Mouse (Mus musculus): ENCODE data around the gene Scaf8.
"Not testable (repeated sequence)": the region's sequence is repeated elsewhere in the genome, so short reads cannot be mapped to it uniquely, and the experiment has no call there.

Gene Scaf8

DNA sequence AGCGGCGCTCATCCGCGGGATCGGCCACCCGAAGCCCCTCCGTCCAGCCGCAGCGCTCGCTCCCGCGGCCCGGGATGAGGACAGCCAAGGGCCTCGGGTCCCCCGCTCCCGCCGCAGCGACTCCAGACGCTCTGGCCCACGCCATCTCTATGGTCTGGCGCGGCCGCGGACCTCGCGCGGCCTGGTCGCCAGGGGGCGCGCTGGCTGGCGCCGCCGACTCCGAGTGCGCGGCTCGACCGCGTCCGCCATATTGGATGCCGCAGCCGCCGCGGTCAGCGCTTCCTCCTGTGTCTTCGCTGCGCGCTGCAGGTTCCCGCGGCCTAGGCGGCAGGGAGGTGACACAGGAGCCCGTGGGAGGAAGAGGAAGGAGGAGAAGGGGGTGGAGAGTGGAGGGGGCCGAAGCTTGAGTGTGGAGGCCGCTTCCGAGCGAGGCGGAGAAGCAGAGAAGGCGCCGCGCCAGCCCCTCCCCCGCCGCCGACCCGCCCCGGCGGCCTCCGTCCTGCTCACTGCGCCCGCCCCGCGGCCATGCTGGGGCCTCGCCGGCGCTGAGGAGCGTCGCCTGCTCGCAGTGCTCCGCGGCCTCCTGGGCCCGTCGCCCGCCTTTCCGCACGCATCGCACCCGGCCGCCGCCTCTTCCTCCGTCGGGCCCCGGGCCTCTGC lies at the start of gene Scaf8:
TSS of gene Scaf8 (plus strand) at position 253 of the 660 bp plus-strand sequence.
- peak; percentile 94 for DNase-seq (ENCODE audit: low read depth)

- no peak for DNase-seq (ENCODE audit: low read depth)
Measured at GRCm38 (mm10) chr17:3075166-3075872, 39.5 kb upstream of the Scaf8 start.

DNA sequence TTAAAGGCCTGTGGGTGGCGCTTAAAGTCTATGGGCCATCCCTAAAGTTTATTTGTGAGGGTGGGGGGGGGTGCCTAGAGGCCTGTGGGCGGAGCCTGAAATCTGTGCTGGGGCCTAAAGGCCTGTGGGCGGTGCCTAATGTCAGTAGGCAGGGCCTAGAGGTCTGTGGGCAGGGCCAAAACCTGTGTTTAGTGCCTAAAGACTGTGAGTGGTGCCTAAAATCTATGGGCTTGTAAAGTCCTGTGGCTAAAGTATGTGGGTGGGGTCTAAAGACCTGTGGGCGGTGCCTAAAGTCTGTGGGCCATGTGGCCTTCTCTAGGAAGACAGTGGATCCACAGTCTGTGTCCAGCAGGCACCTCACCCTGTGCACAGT lies 38.9 kb upstream of the Scaf8 start:
- no peak for DNase-seq (ENCODE audit: low read depth)

DNA sequence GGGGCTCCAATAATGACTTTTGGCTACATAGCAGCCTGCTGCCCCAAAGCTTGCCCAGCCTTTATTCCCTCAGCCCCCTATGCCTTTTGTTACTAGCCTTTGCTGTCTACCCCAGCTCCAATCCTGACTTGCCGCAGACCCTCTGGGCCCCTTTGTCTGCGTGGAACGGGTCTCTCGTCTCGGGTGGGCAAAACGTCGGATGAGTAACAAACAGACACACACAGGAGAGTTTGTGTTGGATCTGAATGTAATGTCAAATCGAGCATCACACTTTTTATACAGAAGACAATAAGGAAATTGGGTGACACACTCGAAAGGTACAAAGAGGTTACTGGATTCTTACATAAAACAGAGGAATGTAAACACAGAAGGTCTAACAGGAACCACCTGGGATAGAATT lies 36.8 kb upstream of the Scaf8 start:
- not testable (repeated sequence) for DNase-seq (ENCODE audit: low read depth)

GRCm38 (mm10) chr17:3080587-3081349 lies 34.0 kb upstream of the Scaf8 start:
- DNase-seq (ENCODE audit: low read depth), result not testable (repeated sequence)

GRCm38 (mm10) chr17:3081512-3082100 lies 33.2 kb upstream of the Scaf8 start:
- not testable (repeated sequence) for DNase-seq (ENCODE audit: low read depth)

- DNase-seq (ENCODE audit: low read depth), result peak; percentile 56
Measured at GRCm38 (mm10) chr17:3082125-3082755, 32.5 kb upstream of the Scaf8 start.

DNA sequence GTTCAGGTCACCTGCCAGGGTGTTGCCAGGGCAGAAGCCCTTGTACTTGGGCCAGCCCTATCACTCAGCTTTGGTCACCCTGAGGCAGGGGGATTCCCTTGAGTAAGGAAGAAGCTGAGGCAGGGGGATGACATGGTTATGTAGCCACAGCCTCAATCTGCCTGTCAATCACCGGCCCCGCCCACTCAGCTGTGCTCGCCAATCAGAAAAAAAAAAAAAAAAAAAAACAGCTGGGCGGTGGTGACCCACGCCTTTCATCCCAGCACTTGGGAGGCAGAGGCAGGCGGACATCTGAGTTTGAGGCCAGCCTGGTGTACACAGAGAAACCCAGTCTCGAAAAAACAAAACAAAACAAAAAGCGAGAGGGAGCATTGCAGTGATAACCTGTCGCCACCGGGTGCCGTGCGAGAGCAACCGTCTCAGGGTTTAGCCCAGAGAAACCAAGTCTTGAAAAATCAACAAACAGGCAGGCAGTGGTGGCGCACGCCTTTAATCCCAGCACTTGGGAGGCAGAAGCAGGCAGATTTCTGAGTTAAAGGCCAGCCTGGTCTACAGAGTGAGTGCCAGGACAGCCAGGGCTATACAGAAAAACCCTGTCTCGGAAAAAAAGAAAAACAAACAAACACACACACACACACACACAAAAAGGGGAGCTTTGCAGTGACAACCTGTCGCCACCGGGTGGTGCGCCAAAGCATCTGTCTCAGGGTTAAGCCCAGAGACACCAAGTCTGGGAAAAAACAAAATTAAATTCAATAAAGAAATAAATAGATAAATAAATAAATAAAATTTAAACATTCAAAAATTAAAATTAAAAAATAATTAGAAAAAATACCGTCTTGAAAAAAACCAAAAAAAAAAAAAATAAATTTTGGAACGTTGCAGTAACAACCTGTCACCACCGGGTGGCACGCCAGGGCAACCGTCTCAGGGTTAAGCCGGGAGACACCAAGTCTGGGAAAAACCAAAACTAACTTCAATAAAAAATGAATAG lies 31.7 kb upstream of the Scaf8 start:
- DNase-seq (ENCODE audit: low read depth), result peak; percentile 85

GRCm38 (mm10) chr17:3083886-3084550 lies 30.8 kb upstream of the Scaf8 start:
- DNase-seq (ENCODE audit: low read depth), result peak; percentile 94

GRCm38 (mm10) chr17:3084551-3084930 lies 30.2 kb upstream of the Scaf8 start:
- peak; percentile 85 for DNase-seq (ENCODE audit: low read depth)

DNA sequence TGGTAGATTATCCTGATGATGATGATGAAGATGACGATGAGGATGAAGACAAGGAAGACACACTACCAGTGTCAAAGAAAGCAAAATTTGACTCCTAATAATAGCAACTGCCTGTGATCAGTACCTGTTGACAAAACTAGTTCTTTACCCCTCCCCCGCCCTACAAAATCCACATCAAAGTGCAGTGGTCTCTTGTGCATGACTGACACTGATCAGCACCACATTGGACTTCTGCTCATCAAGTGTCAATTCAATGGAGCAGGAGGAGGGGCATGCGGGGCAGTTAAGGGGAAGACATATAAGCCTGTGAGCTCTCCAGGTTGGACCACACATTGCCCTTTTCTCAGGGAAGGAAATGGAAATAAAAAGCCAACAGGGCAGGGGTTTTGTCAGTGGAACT lies 29.6 kb upstream of the Scaf8 start:
- DNase-seq (ENCODE audit: low read depth), result peak; percentile 63

DNA sequence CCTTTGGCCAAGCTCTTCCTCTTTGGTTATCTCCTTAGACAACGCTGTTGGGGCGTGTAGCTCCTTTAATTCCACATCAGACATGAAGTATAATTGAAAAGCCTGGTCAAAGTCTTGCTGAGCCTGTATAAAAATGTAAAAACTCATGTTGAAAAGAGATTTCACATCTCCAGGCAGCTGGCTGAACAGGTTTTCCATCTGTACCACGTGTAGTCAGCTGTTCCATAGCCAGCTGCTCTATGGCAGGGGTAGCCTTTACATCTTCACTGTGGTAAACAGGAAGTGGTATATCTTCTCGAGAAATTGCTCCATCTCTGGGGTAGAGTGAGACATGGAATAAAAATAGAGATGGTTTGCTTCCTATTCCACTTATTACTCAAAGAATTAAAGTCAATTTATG lies 22.1 kb upstream of the Scaf8 start:
- peak; percentile 49 for DNase-seq (ENCODE audit: low read depth)

DNA sequence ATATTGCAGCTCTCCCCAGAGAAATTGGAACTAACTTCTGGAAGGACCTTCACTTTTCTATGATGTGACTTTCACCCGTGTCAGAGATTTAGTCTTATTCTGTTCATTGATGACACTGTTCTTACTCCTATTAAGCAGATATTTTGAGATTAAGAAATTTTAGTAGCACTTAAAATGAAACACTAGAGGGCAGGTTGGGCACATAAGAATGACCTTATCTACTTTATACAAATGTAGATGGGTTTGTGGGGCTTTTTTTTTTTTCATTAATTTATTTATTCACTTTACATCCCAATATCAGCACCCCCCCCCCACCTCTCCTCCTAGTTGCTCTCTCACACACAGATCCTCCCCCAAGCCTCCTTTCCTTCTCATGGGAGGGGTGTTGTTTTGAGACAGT lies 15.5 kb upstream of the Scaf8 start:
- not testable (repeated sequence) for DNase-seq (ENCODE audit: low read depth)

DNA sequence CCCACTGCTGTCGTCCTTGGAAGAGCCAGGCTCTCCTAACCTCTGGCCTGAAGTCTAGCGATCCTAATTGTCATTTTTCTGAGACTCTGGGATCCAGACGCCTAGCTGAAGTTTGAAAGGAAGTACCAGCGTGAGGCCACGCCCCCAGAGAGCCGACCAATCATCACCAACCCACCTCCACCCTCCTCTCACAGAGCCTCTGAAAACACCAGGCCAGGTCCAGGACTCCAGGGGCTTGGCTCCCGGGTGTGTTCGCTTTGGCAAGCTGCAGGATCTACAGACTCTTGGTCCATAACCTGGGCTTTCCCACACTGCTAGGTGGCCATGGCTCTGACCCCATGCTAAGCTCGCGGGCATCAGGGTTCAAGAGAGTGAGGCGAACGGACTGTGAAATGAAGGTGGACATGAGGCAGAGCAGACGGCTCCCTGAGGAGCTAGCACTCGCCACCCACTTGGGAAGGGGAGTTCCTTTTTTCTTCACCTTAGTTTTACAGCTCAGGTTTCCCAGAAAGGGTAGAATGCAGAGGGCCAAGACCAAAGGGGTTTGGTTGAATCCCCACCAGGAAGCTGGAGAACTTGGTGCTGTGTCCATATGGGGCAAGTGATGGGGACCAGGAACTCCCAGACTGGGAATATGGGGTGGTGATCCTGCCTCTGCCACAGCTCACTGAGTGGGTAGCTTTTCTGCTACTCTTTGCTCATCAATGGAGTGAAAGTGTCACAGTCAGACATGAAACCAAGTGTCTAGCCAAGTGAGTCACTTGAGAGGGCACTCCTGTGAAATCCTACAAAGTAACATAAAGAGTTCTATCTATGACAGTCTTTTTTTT lies 12.2 kb upstream of the Scaf8 start:
- DNase-seq (ENCODE audit: low read depth), result peak; percentile 85

DNA sequence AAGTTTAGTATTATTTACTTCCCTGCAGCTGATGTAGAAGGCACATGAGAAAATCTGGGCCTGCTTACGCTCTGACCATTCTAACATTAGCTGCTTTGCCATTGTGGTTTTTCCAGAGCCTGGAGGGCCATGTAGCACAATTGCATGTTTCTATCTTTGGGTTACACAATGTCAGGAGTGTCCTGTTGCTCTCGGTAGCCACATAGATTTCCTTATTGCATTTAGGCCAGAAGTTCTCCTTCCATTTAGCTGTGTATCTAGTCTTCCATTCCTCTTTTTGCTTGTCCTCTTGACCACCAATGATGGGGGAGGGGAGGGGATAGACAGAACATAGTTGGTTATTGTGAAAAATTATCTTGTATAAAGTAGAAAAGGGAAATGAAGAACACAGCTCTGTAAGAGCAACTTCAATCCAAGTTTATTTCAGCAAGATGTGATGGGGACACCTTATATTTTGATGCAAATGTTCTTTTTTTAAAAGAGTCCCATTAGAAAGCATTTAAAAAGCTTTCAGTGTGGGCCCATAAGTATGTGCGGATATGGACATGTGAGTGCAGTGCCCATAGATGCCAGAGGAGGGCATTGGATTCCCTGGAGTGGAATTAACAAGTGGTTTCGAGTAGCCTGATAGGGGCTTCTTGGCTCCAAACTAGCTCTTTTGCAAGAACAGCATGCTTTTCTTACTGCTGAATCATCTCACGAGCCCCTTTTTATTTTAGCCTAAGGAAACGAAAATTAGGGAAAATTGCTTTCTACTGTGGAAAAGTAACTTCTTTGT lies 10.4 kb upstream of the Scaf8 start:
- peak; percentile 36 for DNase-seq (ENCODE audit: low read depth)

DNA sequence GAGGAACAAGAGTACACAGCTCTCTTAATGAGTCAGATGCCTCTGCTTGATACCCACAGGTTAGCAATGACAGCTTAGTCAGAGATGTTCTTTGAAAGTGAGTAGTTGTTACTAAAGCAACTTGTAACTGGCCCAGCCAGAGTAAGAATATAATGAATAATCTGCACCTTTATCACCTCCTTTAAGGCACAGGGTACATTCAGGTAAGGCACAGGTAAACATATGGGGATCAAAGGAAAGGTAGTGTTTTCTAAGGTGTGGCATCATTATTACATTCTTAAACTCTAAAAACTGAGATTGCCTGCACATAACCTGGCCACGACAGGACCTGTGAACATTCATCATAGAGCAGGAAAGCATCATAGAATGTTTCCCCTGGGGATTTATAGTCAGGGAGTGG lies 9.8 kb upstream of the Scaf8 start:
- peak; percentile 42 for DNase-seq (ENCODE audit: low read depth)

DNA sequence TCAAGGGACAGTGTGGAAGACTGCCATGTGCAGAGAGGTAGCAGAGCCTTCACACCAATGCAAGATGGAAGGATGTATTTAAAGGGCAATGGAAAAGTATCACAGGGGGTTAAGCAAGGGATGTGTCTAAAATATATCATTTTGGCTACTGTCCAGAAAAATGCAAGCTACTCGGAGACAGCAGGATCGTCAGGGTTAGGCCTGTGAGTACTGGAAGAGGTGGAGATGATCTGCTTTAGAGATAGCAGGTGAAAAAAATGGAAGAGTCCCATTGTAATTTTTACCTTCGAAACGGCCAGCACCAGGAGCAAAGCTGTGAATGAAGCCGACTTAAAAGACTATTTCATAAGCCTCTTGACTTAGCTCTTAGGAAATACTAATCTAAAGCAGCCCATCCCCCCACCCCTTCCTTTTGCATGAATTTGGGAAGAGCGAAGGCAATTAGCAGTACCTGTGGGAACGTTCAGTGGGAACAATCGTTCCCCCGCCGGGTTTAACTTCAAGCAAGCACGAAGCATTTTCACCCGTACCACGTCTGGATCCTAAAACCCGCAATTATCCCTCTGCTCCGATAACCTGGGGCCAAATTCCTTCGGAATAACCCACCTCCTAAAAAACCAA lies 925 bp upstream of the Scaf8 start:
- DNase-seq (ENCODE audit: low read depth), result no peak

DNA sequence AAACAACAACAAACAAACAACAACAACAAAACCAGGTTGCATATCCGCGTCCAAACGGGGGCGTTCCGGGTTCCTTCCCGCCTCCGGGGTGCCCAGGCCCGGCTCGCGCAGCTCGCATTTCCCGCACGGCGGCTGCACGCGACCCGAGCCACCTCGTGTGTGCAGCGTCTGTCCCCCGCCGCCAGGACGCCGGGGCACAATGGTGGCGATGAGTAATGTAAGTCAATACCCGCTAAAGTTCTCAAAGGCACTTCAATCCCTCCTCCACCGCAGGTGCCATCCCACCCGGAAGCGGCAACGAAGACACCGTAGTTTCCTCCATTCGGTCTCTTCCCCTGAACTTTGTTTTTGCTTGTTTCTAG lies 433 bp upstream of the Scaf8 start:
- peak; percentile 92 for DNase-seq (ENCODE audit: low read depth)

All from induced T-regulatory cell, adult 2 months (primary cell).